Mouse (Mus musculus) thymus, postnatal 4 days (tissue): ENCODE results near the gene Sp100.
A peak's percentile ranks its signal among the peaks of the same experiment; 100 is the strongest.

Source experiments
- DNase-seq: peaks from one replicate; pipeline ENCODE4 v3.0.0; 2021

Sp100 gene

DNA sequence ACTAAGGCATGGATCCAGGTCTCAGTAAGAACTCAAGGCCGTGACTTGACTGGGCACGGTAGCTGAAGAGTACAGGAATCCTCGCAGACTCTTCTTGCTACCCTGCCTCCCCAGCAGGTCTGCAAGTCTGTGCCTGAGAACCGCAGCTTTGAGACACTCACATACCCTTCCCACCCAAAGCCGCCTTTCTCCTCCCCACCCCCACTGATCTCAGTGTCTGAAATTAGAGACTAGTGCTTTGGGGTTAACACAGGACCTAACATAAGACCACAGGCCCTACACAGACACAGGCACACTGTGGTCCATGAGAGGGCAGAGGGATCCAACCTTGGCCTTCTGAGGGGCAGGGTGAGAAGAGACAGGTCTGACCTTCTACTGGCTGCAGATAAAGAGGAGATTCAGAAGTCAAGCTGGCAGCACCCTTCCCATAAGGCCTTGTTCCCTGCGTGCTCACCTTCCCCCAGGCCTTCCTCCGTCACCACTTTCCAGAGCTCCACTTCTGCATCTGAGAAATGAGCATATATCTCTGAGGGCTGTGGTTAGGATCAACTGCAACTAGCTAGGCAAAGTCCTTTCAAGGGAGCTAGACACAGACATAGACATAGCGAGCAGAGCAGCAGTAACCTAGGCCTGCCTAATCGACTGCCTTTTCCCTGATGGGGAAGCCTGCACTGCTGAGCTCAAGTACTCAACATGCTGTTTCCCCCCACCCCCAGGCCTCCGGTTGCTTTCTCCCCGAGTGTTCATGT is 102.3 kb downstream of the Sp100 start:
- DNase-seq = peak; percentile 65

DNA sequence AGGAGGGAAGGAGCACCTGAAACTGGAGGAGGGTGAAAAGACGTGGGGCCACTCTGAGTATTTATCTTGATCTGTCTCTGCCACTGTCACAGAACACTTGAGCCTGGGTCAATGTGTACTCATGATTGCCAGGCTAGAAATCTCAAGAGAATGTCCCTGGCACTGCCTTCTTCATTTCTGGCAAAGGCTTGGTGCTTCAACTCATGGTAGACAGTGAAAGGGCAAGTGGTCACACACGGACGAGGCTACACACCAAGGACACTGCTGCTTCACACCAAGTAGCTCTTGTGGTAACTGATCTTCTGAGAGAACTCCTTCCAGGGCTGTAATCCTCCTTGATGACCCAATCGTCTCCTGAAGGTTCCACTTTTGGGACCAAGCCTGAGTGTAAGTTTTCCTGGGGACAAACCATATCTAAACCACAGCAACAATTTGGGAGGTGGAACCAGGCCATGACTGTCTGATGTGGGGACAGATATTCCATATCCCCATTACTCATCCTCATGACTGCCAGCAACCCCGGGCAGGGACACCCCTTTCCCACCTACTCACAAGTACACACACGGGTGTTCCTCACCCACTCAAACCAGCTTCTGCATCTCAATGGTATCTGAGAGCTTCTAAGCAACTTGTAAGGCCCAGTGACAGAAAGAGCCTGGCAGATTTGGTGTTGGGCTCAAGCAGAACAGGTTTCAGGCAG is 107.9 kb downstream of the Sp100 start:
- DNase-seq = no peak

DNA sequence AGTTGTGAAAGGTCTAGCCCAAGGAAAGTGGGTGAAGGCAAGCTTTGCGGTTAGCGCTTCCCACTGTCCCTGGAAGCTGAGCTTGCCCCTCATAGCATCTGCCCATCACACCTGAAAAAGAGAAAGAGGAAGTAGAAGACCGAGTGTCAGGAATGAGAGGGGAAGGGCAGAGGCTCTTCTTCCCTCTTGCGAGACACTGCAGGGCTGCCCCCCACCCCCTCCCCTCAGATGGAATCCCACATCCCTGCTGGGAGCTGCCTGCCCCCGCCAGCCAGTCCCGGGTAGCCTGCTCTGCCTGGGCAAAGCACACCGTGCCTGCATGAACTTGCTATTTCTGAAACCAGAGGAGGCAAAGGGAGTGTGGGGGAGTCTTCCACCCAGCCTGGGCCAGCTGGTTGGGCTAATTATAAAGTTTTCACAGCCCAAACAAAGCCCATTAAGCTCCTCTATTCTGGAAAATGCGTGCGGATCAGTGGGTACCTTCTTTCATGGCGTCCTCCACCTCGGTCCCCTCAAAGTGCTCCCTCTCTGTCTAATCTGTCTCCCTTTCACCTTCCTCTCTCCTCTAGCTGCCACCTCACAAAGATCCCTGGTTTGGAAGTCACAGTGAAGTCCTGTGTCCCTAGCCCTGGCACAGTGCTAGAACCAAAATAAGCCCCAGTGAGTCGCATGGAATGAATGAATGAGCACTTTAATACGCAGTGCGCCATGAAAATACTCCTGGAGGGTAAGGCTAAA is 108.6 kb downstream of the Sp100 start:
- no peak for DNase-seq

DNA sequence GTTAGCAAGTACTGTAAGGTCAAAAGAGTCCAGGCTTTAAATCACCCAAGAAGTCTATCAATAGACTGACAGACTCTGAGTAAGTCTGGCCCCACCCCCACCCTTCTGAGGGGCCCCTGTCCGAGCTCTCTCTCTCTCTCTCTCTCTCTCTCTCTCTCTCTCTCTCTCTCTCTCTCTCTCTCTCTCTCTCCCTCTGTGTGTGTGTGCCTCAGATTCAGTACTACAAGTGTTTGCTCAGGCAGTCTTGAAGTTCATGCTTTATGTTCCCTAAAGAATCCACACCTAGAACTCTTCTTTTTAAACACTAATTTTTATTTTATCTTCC is 109.1 kb downstream of the Sp100 start:
- DNase-seq = no peak
